Mouse (Mus musculus): ENCODE measurements at regions not wholly inside any gene's neighbourhood (a gene's known extent, or its start where the extent isn't known, plus 50 kb on each side); places are given as distances from the start of the nearest gene placed in this dataset.
A peak's percentile ranks its signal among the peaks of the same experiment; 100 is the strongest.

DNA sequence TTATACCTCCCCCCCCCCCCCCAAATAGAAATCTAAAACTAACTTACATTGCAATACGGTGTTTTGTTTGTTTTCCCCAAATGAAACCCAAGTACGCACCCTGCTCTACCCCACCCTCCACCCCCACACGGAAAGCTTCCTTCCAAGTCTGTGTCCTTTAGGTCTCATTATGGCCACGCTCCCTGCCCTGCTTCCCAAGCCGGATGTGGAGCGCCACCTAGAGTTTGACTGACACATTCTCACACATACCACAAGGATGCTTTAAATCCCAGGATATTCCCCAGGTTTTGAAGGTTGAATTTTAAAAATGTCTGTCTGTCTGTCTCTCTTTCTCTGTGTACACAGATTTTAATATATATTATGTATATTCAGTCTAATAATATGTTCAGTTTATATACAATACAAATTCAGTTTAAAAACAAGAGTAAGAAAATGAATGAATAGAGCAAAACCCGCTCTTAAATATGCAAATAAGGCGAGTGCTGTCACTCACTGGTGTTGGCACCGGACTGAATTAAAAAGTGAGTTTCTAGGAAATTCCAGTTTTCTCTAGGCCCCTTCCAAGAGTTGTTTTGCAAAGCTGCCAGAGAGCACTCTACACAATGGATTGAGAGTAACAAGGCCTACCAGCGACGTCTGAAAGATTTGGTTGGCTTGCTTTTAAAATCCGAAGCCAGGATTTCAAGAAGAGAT is 190.9 kb upstream of the Hmga2 start:
- intact Hi-C loops (cut with DNase I), result no loop called here
- DNase-seq (ENCODE audit: low spot score in 2 of 2), result peak; percentile 9 to 48

DNA sequence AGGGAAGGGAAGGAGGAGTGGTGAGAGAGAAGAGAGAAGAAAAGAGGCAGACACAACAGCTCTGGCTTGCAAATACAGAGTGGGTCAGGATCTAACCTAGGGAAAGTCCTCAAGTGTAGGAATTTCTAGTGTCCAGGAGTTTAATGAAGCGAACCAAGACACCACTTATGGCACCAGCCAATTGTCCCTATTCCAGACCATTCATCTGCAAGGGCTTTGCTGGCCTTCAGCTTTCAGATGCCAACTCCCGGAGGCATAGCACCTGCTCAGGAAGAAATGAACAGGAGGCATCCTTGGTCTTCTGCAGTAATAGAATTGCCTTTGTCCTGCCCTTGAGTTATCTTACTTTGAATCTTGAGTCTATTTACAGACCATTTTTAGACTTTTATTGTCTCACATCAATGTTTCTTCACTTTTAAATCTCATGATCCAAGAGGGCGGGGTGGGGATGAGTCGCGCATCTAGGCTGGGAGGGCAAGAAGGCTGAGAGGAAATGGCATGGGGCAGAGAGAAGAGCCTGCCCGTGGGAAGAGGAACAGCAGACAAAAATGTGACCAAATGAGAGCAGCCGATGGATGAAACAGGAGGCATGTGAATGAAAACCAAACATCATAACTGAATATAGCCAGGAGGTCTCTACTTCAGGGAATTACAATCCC is 190.1 kb upstream of the Hmga2 start:
- intact Hi-C loops (cut with DNase I), result no loop called here

DNA sequence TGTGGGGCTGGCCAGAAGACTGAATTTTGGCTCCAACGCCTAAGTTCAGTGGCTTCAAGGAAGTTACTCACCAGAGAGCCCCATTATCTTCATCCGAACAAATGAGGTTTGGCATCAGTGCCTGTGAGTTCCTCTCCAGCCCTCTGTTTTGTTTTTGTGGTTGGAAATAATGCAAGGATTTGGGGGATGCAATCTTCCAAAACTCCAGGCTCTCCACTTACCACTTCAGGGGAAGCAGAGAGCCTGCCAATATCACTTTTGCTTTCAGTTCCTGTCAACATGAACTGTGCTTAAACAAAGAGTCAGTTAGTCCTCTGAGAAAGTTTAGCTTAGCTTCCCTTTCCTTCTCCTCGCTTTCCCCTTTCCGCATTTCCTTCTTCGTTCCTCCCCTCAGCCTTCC is 189.4 kb upstream of the Hmga2 start:
- no peak for DNase-seq (ENCODE audit: low spot score in 2 of 2)
- intact Hi-C loops (cut with DNase I), result no loop called here

More for the DNA sequence above, 190.1 kb upstream of the Hmga2 start:
- DNase-seq (ENCODE audit: low spot score in 2 of 2), result no peak

DNA sequence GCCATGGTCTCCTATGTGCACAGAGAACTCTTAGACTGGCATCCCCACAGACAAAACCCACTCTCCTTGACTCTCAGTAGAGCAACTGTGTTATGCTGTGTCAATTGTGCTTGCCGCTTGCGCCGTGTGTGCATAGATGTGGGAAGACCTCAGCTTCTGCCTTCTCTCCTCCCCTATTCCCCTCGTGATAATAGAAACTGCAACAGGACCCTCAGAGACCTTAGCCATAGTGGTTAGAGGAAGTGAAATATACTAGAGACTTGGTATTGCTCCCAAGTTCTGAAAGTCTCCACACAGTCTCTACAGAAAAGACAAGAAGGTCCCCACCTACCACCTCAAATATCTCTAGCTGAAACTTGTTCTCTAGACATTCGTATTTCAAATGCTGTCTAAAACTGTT is 188.2 kb upstream of the Hmga2 start:
- no peak for DNase-seq (ENCODE audit: low spot score in 2 of 2)
- intact Hi-C loops (cut with DNase I), result no loop called here

DNA sequence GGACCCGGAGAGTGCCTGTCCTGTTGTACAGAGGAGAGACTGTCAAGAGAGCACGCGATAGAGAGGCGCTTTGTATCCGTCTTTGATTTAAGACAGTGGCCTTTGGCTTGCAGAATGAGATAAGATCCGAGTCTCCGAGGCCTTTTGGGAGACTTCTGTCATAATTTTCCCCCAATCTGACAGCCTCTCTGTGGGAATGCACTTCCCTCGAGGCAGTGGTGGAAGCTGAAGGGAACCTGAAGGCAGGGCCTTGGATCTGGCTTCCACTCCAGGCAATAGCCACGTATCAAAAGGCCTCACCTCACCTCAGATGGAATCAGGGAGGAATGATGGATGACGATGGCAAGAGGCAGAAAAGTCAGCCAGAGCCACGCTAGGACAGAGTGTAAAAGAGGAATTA is 187.1 kb upstream of the Hmga2 start:
- intact Hi-C loops (cut with DNase I), result no loop called here
- no peak for DNase-seq (ENCODE audit: low spot score in 2 of 2)

DNA sequence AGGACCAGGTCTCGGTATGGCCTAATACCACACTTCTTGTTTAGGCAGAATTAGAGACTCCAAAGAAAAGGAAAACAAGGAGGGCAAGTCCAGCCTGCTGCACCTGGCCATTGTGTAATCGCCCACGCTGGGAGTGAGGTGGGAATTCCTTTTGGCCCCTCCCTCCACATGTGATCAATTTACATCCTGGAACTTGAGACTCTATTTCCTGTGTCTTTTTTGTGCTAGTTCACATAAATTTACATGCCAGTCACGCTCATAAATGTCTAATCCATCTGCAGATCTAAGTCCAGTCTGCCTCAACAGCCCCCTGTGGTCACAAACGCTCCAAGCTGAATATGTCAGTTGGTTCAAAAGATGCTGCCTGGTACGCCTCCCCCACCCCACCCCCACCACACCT is 184.2 kb upstream of the Hmga2 start:
- intact Hi-C loops (cut with DNase I), result no loop called here
- DNase-seq (ENCODE audit: low spot score in 2 of 2), result no peak

DNA sequence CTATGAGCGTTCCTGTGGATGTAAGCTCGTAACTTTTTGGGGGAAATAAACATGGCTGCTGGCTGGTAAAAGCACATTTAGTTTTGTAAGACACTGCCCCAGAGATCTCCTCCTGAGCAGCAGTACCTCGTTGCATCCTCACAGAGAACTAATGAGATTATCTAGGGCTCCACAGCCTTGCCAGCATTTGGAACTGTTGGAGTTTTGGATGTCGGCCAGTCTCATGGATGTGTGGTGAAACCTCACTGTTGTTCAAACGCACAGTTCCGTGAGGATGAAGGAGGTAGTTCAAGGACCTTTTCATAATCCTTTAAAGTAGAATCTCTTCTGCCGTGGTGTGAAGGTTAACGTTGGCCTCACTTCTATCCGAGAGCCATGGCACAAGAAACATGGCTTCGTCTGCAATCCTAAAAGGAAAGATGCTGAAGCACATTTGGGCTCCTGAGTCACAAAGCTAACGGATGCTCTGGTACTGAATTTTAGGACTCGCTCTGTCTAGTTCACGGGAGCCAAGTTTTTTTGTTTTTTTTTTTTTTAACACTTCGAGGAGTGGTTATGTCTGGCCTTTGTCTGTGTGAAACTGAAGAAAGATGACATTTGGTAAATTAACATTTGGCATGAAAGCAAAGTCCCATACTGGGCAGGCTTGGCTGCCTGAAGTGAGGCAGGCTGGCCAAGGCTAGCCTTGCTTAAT is 179.1 kb upstream of the Hmga2 start:
- intact Hi-C loops (cut with DNase I), result no loop called here
- DNase-seq (ENCODE audit: low spot score in 2 of 2), result no peak

DNA sequence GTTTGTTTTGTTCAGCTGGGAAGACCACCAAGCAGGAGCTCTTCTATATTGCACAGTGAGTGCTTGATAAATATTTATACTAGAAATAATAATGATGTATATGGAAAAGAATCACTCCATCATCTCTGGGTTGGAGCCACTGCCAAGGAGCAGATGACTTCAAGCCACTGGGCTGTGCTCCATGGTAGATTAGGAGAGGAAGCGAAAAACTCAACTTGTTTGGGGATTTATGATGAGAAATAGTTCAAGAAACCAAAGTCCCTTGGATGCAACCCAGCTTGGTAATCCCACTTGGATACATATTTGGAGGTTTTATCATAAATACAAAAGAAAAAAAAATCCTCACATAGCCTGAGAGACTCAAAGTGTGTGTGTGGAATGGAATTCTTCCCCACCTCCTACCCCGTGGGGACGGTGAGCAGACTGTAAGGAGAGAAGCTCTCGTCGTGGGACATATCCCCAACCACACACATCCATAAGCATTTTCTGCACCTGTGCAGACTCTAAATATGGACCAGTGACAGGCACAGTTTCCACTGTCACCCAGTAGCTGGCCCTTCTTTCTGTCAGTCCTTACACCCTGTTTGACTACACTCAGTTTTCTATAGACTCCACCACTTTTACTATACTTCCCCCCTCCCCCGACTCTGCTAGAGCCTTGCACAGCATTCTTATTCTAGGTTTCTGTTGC is 176.4 kb upstream of the Hmga2 start:
- intact Hi-C loops (cut with DNase I), result no loop called here
- DNase-seq (ENCODE audit: low spot score in 2 of 2), result no peak

DNA sequence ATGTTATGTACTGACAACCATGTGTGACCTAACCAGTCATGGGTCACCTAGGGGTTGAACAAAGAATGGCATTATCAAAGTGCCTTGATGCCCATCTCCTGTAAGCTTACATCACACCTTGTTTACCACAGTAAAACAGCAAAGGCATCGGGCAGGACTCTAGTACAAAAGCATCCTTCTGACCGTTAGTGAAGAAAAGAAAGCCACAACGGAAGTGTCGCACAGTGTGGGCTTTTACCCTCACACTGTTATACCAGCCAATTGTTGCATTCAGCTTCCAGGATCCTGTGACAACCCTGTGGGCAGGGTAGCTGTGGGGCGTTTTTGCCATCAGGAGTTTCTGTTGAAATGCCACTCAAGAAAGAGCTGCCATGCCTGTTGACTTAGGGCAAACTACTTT is 175.6 kb upstream of the Hmga2 start:
- intact Hi-C loops (cut with DNase I), result no loop called here
- no peak for DNase-seq (ENCODE audit: low spot score in 2 of 2)

DNA sequence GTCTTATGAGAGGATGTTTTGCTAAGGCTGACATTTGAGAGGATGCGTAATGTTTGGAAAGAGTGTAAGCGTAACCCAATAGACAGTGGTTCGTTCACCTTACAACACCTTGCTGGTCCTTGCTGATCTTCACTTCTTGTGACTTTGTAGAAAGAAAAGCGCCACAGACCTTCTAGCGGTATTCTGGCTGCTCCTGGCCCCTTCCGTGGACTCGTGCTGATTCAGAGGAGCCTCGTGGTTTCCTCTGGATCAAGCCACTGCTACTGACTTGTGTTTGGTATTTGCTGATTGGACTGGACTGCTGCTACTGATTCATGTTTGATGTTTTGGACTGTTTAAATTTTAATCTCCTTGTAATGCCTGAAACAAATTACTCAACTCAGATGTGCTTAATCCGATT is 174.1 kb upstream of the Hmga2 start:
- no peak for DNase-seq (ENCODE audit: low spot score in 2 of 2)
- intact Hi-C loops (cut with DNase I), result no loop called here

DNA sequence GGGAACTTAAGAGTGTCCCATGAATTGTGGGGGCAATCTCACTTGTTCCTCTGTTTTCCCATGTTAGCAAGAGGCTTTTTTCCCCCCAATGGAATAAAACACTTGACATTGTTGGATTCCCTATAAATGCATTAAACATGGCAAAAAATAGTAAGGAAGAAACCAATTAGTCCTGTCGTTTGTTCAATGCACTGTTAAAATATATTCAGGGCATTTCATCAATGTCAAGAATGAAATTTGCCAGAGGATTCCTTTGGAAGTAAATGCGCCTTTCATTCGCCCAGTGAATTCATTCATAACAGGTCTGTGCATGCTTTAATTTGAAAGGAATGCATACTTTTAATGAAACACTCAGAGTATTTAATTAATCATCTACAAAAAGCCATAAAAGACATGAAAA is 172.5 kb upstream of the Hmga2 start:
- DNase-seq (ENCODE audit: low spot score in 2 of 2), result no peak
- intact Hi-C loops (cut with DNase I), result no loop called here

DNA sequence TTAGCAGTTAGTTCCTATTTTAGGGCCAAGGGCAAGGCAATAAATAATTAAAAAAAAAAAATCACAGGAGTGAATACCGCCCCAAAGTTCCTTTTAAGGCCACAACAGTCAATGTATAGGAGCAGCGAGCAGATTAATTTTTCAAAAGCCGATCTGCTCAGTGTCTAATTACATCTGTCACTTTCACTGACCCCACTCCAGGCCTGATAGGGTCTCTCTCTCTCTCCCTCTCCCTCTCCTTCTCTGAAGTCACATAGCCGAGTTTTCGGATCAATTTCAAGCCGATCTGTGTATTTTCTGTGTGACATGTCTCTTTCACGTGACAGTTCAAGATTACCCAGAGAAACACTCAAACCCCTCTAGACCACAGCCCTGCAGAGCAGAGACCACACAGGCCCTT is 171.8 kb upstream of the Hmga2 start:
- no peak for DNase-seq (ENCODE audit: low spot score in 2 of 2)
- intact Hi-C loops (cut with DNase I), result no loop called here

DNA sequence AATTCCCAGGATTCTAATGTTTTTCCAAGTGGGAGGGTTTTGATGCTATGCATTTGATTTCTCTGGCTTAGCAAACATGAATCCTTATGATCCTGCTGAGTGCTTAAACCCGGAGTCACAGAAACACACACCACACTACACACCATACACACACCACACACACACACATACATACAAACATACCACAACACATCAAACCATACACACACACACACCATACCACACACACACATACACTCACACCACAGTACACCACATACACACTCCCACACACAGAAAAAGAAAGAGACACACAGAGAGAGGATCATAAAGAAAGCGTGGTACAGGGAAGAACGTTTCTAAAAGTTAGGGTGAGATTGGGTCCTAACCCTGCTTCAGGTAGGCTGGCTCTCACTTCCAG is 171.1 kb upstream of the Hmga2 start:
- intact Hi-C loops (cut with DNase I), result no loop called here
- DNase-seq (ENCODE audit: low spot score in 2 of 2), result no peak

DNA sequence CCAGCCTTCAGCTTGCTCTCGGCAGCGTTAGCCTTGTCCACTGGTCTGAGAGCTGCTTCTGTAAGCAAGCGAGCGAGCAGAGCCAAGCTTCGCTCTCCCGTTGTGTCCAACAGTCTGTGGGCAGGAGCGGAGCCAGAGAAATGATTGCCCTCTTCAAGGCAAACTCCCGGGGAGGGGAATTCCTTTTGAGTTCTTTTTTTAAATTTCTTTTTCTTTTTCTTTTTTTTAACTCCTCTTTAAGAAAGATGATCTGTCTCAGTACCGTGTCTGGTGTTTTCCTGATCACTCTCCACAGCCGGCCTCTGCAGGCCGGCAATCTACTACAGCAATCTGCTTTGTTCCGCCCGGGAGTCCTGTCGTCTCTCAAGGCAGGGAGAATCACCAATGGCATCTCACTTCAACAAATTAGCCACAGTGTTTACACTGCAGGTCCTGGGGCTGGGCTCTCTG is 170.6 kb upstream of the Hmga2 start:
- intact Hi-C loops (cut with DNase I), result no loop called here
- DNase-seq (ENCODE audit: low spot score in 2 of 2), result peak in 1 of 2 experiments; percentile 8

DNA sequence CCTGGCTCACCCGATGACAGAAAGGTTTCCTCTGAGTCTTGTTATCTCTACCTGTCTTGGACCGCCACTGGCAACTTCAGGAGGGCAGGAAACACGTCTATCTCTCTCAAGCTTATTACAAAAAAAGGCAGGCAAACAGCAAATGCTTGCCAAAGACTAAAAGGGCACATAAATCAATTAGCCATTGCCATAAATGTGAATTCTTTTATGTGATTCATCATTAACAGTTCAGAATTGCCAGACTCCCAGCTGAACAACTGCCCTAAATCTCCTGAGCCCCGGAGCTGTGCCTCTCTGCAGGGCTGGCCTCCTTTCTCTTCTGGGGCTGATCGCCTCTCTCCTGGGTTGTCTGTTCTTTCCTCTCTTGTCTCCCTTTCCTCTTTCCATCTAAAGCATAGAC is 164.6 kb upstream of the Hmga2 start:
- intact Hi-C loops (cut with DNase I), result no loop called here
- DNase-seq (ENCODE audit: low spot score in 2 of 2), result no peak

DNA sequence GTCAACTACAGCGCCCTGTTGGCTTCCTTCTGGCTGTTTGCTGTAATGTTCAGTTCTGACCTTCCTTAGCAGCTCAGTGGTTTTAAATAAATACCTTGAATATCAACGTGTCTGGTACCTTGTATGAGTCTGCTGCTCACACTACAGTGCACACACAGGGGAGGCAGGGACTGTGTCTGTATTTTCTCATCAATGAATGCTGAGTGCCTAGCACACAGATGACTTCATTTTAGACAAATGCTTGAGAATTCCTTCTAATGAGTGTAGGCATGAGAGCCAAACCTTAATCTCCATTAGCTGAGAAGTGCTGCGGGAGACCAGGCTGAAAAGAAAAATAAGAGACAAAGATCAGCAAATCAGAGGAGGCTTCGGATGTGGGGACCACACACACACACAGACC is 162.0 kb upstream of the Hmga2 start:
- intact Hi-C loops (cut with DNase I), result no loop called here
- no peak for DNase-seq (ENCODE audit: low spot score in 2 of 2)

DNA sequence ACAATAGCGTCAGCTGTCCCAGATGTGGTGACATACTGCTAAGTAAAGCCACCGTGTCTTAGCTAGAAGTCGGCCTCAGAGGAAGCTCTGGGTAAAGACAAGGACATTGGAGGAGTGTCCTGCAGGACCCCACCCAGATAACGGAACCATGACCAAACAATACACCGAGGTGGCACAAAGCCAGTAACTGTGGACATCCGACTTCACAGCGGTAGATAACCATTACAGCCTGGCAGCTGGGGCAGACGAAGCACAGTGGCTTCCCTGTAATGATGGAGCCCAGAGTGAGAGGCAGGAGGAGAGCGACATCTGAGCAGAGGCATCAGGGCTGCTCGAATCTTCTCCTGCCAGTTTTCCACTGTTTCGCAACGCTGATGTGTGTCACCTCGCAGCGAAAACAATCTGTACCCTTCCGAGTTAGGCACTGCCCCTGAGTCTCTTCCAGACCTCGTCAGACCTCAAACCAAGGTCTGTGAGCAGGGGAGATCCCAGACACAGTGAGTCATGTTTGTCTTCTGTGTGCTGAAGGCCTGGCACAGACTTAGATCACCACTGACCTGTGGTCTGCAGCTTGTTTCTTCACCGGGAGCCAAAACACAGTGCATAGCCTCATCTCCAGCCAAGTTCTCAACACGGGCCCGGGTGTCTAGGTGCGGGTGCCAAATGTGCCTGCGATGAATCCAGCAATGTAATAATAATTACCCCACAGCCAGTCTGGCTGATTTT is 159.7 kb upstream of the Hmga2 start:
- no peak for DNase-seq (ENCODE audit: low spot score in 2 of 2)
- intact Hi-C loops (cut with DNase I), result no loop called here

DNA sequence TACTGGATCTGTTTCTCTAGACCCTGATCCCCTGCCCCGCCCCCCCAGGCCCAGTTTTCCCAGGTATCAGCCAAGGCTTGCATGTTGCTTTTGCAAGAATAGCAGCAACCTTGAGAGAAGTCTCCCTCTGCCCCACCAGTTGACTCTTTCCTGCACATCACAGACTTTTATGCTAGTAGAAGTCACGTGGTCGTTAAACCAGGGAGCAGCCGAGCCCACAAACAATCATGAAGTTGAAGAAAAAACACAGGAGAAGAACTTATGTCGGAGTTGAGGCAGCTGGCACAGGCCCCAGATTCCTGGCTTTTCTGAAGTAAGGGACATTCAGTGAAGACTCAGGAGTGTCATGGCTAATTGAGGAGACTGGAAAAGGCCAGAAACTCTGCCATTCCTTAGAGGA is 158.9 kb upstream of the Hmga2 start:
- DNase-seq (ENCODE audit: low spot score in 2 of 2), result no peak
- intact Hi-C loops (cut with DNase I), result no loop called here

DNA sequence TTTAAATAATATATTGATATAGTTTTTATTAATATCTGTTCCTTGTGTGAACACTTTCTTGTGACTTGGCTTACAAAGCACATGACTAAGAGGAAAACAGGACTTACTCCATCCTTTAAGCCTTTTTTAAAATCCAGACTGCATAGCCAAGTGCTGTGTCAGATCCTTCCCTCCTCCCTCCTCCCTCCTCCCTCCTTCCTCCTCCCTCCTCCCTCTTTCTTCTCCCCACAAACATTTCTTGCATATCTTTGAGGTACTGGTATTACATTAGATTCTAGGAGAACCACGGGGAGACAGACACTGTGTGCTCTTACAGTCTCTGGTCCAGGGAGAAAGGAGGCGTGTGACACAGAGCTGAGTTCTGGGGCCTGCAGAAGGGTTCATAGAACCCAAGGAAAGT is 155.8 kb upstream of the Hmga2 start:
- intact Hi-C loops (cut with DNase I), result no loop called here
- no peak for DNase-seq (ENCODE audit: low spot score in 2 of 2)

DNA sequence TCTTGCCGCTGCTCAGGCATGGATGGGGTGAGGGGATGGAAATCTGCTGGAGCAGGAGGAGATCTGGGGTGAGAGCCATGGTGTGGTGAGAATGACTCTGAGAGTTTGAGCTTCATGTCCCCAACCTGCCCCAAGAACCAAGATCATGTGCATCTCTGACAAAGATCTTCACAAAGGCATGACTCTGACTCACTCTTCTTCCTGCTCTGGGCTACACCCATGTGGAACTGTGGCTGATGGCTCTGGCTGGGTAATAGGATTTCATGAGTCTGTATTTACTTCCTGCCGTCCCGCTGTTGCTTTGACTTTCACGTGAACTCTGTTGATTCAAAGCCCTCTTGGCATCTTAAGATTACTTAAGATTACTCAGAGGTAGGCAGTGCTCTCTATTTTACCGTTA is 151.8 kb upstream of the Hmga2 start:
- intact Hi-C loops (cut with DNase I), result no loop called here
- DNase-seq (ENCODE audit: low spot score in 2 of 2), result no peak
